Mouse (Mus musculus) myocyte (in vitro differentiated cells): ENCODE results near the gene Tmem132a. TPM values are rescaled to one million over a fixed set of nuclear protein-coding genes. Genes with fewer than 3 reads are reported as not detected.

Experiments
- H3K27me3 ChIP-seq: one replicate; pipeline ENCODE4 v1.6.1; 2011; ENCODE audit not compliant: control insufficient read depth, insufficient read depth, insufficient read length
- H3K36me3 ChIP-seq: one replicate; pipeline ENCODE4 v1.6.1; 2011; ENCODE audit not compliant: control insufficient read depth, insufficient read depth
- H3K4me2 ChIP-seq: one replicate; pipeline ENCODE4 v1.6.1; 2011; ENCODE audit warnings: low read depth, control low read depth
- H3K4me3 ChIP-seq: one replicate; pipeline ENCODE4 v1.5.1; 2011; ENCODE audit warnings: mild to moderate bottlenecking, control low read depth, moderate library complexity
- H3K79me2 ChIP-seq: one replicate; pipeline ENCODE4 v1.6.1; 2011; ENCODE audit not compliant: control insufficient read depth, insufficient read depth
- H3ac ChIP-seq: one replicate; pipeline ENCODE4 v1.6.1; 2011; ENCODE audit not compliant: control insufficient read depth, insufficient read length
- CEBPB ChIP-seq: IDR thresholded peaks from 2 replicates; pipeline ENCODE4 v1.6.1; 2011; ENCODE audit warnings: mild to moderate bottlenecking, moderate library complexity; ENCODE audit not compliant: poor library complexity, insufficient read depth, severe bottlenecking
- E2F4 ChIP-seq: IDR thresholded peaks from one replicate; pipeline ENCODE4 v1.6.1; 2011; ENCODE audit warnings: mild to moderate bottlenecking, control low read depth, moderate library complexity; ENCODE audit not compliant: insufficient read depth
- MAX ChIP-seq: IDR thresholded peaks from one replicate; pipeline ENCODE4 v1.6.1; 2011; ENCODE audit warnings: low read depth, mild to moderate bottlenecking, control low read depth
- MYOD1 ChIP-seq, 3 experiments: IDR thresholded peaks; one replicate each; pipeline ENCODE4 v1.6.1; 2011; ENCODE audit warnings: control low read depth in 2 of 3, low read depth in 2 of 3, mild to moderate bottlenecking in 2 of 3, moderate library complexity in 1 of 3; ENCODE audit not compliant: insufficient read length in 2 of 3, control insufficient read depth in 1 of 3
- MYOG ChIP-seq, 3 experiments: IDR thresholded peaks; one replicate each; pipeline ENCODE4 v1.6.1; 2011; ENCODE audit warnings: control low read depth in 2 of 3, low read depth in 2 of 3, mild to moderate bottlenecking in 2 of 3; ENCODE audit not compliant: insufficient read length in 2 of 3, control insufficient read depth in 1 of 3, insufficient read depth in 1 of 3
- POLR2A ChIP-seq: IDR thresholded peaks from one replicate; pipeline ENCODE4 v1.6.1; 2011; ENCODE audit warnings: low read depth, mild to moderate bottlenecking, control low read depth, moderate library complexity; ENCODE audit not compliant: insufficient read length
- POLR2AphosphoS2 ChIP-seq: IDR thresholded peaks from one replicate; pipeline ENCODE4 v1.6.1; 2011; ENCODE audit warnings: low read depth, control low read depth; ENCODE audit not compliant: insufficient read length
- REST ChIP-seq: IDR thresholded peaks from one replicate; pipeline ENCODE4 v1.6.1; 2011; ENCODE audit warnings: mild to moderate bottlenecking, control low read depth, moderate library complexity; ENCODE audit not compliant: insufficient read depth, insufficient read length
- SRF ChIP-seq: IDR thresholded peaks from one replicate; pipeline ENCODE4 v1.6.1; 2011; ENCODE audit warnings: low read depth; ENCODE audit not compliant: control insufficient read depth, insufficient read length
- TCF12 ChIP-seq: IDR thresholded peaks from one replicate; pipeline ENCODE4 v1.6.1; 2011; ENCODE audit warnings: mild to moderate bottlenecking, control low read depth; ENCODE audit not compliant: poor library complexity, insufficient read depth, severe bottlenecking
- TCF3 ChIP-seq: IDR thresholded peaks from one replicate; pipeline ENCODE4 v1.6.1; 2011; ENCODE audit warnings: low read depth, control low read depth; ENCODE audit not compliant: insufficient read length
- USF1 ChIP-seq: IDR thresholded peaks from one replicate; pipeline ENCODE4 v1.6.1; 2011; ENCODE audit warnings: low read depth, mild to moderate bottlenecking, control low read depth, moderate library complexity
- polyA plus RNA-seq: library from polyadenylated mRNA; unstranded; fragments of >200 nt; fragmentation: generic; extraction: Trizol; gene quantifications from one replicate; pipeline ENCODE4 v1.2.1, GENCODE M21; 2012; ENCODE audit warnings: missing spikeins

The Tmem132a gene
- polyA plus RNA-seq, 1 experiment, result 118 TPM

- no peaks in the 10 kb centered on the region for H3K27me3 ChIP-seq
Observed at GRCm38 (mm10) chr19:10831424-10831823, 38.3 kb downstream of the Tmem132a start.

GRCm38 (mm10) chr19:10829436-10830175, 40.1 kb downstream of the Tmem132a start, which contains the start of gene Cd6:
Gene Cd6, minus strand, starts transcription at chr19:10830058.
- Histone ChIP-seq H3K79me2 (no peaks in the 10 kb centered on the region), H3K27me3 (no peaks in the 10 kb centered on the region), H3K4me2 (no peak within 1 kb of the TSS), H3K36me3 (no peaks in the 10 kb centered on the region), H3ac (no peak within 1 kb of the TSS), H3K4me3 (no peak within 1 kb of the TSS)
- TF ChIP-seq POLR2A, result no peak
- no peak for TF ChIP-seq SRF
- TF ChIP-seq MYOG (IDR thresholded peaks at IDR 0.05; ENCODE audit: control insufficient read depth in 1 of 3, insufficient read depth in 1 of 3, insufficient read length in 2 of 3, low read depth in 2 of 3), result no peak
- TF ChIP-seq MYOD1 (IDR thresholded peaks at IDR 0.05; ENCODE audit: control insufficient read depth in 1 of 3, insufficient read length in 2 of 3, low read depth in 2 of 3), result no peak
- no peak for TF ChIP-seq MAX
- TF ChIP-seq CEBPB, result no peak
- no peak for TF ChIP-seq POLR2AphosphoS2
- TF ChIP-seq TCF12, result no peak
- TF ChIP-seq E2F4, result no peak
- no peak for TF ChIP-seq TCF3
- TF ChIP-seq USF1, result no peak

More at GRCm38 (mm10) chr19:10831424-10831823, 38.3 kb downstream of the Tmem132a start:
- no peaks in the 10 kb centered on the region for H3K36me3 ChIP-seq
- H3K4me2 ChIP-seq, result no peak overlapping the region
- H3K79me2 ChIP-seq, result no peaks in the 10 kb centered on the region
- H3K4me3 ChIP-seq, result no peak overlapping the region
- no peak overlapping the region for H3ac ChIP-seq
- no peak for TF ChIP-seq TCF12
- no peak for TF ChIP-seq MYOD1 (IDR thresholded peaks at IDR 0.05; ENCODE audit: control insufficient read depth in 1 of 3, insufficient read length in 2 of 3, low read depth in 2 of 3)
- TF ChIP-seq USF1, result no peak
- no peak for TF ChIP-seq CEBPB
- no peak for TF ChIP-seq E2F4
- TF ChIP-seq REST, result no peak
- TF ChIP-seq TCF3, result no peak
- TF ChIP-seq MAX, result no peak
- TF ChIP-seq POLR2A, result no peak
- no peak for TF ChIP-seq SRF
- TF ChIP-seq POLR2AphosphoS2, result no peak
- no peak for TF ChIP-seq MYOG (IDR thresholded peaks at IDR 0.05; ENCODE audit: control insufficient read depth in 1 of 3, insufficient read depth in 1 of 3, insufficient read length in 2 of 3, low read depth in 2 of 3)

DNA sequence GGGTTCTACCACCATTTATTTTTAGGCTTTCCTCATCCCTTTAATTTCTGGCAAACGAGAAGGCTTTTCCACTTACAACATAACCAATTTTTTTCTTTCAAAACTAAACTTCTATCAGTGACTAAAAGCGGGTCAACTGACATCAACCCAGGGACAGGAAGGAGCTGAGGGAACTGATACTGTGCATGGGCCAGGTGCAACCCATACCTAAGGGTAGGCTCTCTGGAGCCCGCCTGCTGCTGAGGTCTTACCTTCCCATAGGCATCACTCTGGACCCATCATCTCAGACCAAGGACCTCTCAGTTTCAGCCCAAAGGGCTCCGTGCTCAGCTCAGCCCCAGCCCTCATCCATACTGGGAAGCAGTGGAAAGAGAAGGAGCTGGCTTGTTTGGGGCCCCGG, 41.4 kb downstream of the Tmem132a start:
- TF ChIP-seq POLR2A, result no peak
- TF ChIP-seq TCF3, result no peak
- TF ChIP-seq TCF12, result no peak
- TF ChIP-seq SRF, result no peak
- TF ChIP-seq CEBPB, result no peak
- no peak for TF ChIP-seq REST
- no peak for TF ChIP-seq MAX
- no peak for TF ChIP-seq USF1
- TF ChIP-seq MYOG (IDR thresholded peaks at IDR 0.05; ENCODE audit: control insufficient read depth in 1 of 3, insufficient read depth in 1 of 3, insufficient read length in 2 of 3, low read depth in 2 of 3), result no peak
- no peak overlapping the region for H3K4me2 ChIP-seq
- no peak overlapping the region for H3ac ChIP-seq
- no peaks in the 10 kb centered on the region for H3K27me3 ChIP-seq
- H3K4me3 ChIP-seq, result no peak overlapping the region
- no peaks in the 10 kb centered on the region for H3K36me3 ChIP-seq
- no peaks in the 10 kb centered on the region for H3K79me2 ChIP-seq

GRCm38 (mm10) chr19:10824061-10824460, 45.7 kb downstream of the Tmem132a start:
- TF ChIP-seq E2F4 (no peak), MYOD1 (IDR thresholded peaks at IDR 0.05; ENCODE audit: control insufficient read depth in 1 of 3, insufficient read length in 2 of 3, low read depth in 2 of 3) (no peak), MAX (no peak), SRF (no peak)
- no peaks in the 10 kb centered on the region for H3K27me3 ChIP-seq
- H3ac ChIP-seq, result no peak overlapping the region
- H3K79me2 ChIP-seq, result no peaks in the 10 kb centered on the region
- H3K36me3 ChIP-seq, result no peaks in the 10 kb centered on the region
- H3K4me2 ChIP-seq, result no peak overlapping the region
- H3K4me3 ChIP-seq, result no peak overlapping the region

- no peaks in the 10 kb centered on the region for H3K36me3 ChIP-seq
- no peak overlapping the region for H3ac ChIP-seq
- H3K27me3 ChIP-seq, result no peaks in the 10 kb centered on the region
- H3K4me3 ChIP-seq, result no peak overlapping the region
- no peak overlapping the region for H3K4me2 ChIP-seq
- TF ChIP-seq TCF3 (no peak), USF1 (no peak), E2F4 (no peak)
- H3K79me2 ChIP-seq, result no peaks in the 10 kb centered on the region
Observed at GRCm38 (mm10) chr19:10822534-10822933, 47.2 kb downstream of the Tmem132a start.
